Mouse (Mus musculus): Measurements from ENCODE around the gene Plekha7.

DNA sequence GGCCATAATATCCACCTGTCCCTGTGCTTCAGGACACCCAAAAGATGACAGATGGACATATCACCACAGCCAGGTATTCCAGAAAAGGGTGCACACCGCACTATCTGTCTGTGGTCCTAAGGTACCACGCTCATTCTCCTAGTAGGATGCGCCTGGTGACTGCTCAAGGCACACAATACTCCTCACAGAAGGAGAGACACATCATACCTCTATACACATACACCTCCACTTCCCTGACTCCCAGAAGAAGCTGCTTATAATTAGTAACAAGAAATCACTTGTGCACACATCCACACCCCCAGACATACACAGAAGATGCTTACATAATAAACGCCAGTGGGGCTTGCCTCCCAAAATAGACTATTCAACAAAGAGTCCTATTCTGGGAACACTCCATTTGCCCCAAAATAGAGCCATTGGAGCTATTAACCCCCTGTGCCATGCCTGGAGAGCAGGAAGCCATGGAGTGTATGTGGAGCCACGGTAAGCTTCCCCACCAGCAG, 126.7 kb downstream of the Plekha7 start:
- no peak for TF ChIP-seq CTCF (IDR thresholded peaks at IDR 0.05; ENCODE audit: control insufficient read depth, insufficient read depth, low read length)
- TF ChIP-seq POLR2A (IDR thresholded peaks at IDR 0.05; ENCODE audit: borderline replicate concordance, control insufficient read depth, low read depth, low read length), result no peak

All from bone marrow, adult 2 months (tissue).